Mouse (Mus musculus) lung, postnatal 0 days (tissue): ENCODE measurements at regions not wholly inside any gene's neighbourhood (a gene's known extent, or its start where the extent isn't known, plus 50 kb on each side); places are given as distances from the start of the nearest gene placed in this dataset.

Source experiments
- ATAC-seq: fragments of 200-750 bp; cut with Nextera tagmentation; 2 replicates; pipeline ENCODE4 v1.8.0; 2017; ENCODE audit warnings: moderate library complexity
- DNase-seq: peaks from one replicate; pipeline ENCODE4 v3.0.0-alpha.2; 2016; ENCODE audit warnings: low spot score
- H3K27ac ChIP-seq: fragments of 300-500 bp; sonication (generic); 2 replicates; pipeline ENCODE4 v1.5.1; 2014; ENCODE audit warnings: antibody characterized with exemption, mild to moderate bottlenecking, low read length, mixed read lengths
- H3K27me3 ChIP-seq: fragments of 300-500 bp; sonication (generic); replicated peaks from 2 replicates; pipeline ENCODE4 v1.6.1; 2014; ENCODE audit warnings: low read length, mixed read lengths; ENCODE audit not compliant: insufficient read depth
- H3K36me3 ChIP-seq: fragments of 300-500 bp; sonication (generic); 2 replicates; pipeline ENCODE4 v1.6.1; 2014; ENCODE audit warnings: low read length, mixed read lengths; ENCODE audit not compliant: insufficient read depth
- H3K4me1 ChIP-seq: fragments of 300-500 bp; sonication (generic); 2 replicates; pipeline ENCODE4 v1.6.1; 2014; ENCODE audit warnings: antibody characterized with exemption, low read depth, low read length, mixed read lengths; ENCODE audit not compliant: insufficient read depth
- H3K4me2 ChIP-seq: fragments of 300-500 bp; sonication (generic); replicated peaks from 2 replicates; pipeline ENCODE4 v1.6.1; 2014; ENCODE audit warnings: low read depth, mild to moderate bottlenecking, low read length, moderate library complexity, mixed read lengths
- H3K4me3 ChIP-seq: fragments of 300-500 bp; sonication (generic); 2 replicates; pipeline ENCODE4 v1.5.1; 2014; ENCODE audit warnings: low read depth, low read length
- H3K9ac ChIP-seq: fragments of 300-500 bp; sonication (generic); replicated peaks from 2 replicates; pipeline ENCODE4 v1.6.1; 2014; ENCODE audit warnings: low read depth, mild to moderate bottlenecking
- H3K9me3 ChIP-seq: fragments of 300-500 bp; sonication (generic); 2 replicates; pipeline ENCODE4 v1.6.1; 2016; ENCODE audit warnings: low read length, mixed read lengths
- CTCF ChIP-seq: IDR thresholded peaks from 2 replicates; pipeline ENCODE4 v1.5.1; 2016; ENCODE audit warnings: antibody characterized with exemption, mild to moderate bottlenecking
- EP300 ChIP-seq: IDR thresholded peaks from 2 replicates; pipeline ENCODE4 v1.6.1; 2016; ENCODE audit warnings: antibody characterized with exemption, mild to moderate bottlenecking, control low read depth
- WGBS: fragments of 180-500 bp; shearing (Covaris S2); extraction: QIAGEN DNeasy Blood & Tissue Kit; methylation state at CpG from one replicate; pipeline ENCODE4 v1.1.7; 2014; 5-methylcytosine and 5-hydroxymethylcytosine counted together

DNA sequence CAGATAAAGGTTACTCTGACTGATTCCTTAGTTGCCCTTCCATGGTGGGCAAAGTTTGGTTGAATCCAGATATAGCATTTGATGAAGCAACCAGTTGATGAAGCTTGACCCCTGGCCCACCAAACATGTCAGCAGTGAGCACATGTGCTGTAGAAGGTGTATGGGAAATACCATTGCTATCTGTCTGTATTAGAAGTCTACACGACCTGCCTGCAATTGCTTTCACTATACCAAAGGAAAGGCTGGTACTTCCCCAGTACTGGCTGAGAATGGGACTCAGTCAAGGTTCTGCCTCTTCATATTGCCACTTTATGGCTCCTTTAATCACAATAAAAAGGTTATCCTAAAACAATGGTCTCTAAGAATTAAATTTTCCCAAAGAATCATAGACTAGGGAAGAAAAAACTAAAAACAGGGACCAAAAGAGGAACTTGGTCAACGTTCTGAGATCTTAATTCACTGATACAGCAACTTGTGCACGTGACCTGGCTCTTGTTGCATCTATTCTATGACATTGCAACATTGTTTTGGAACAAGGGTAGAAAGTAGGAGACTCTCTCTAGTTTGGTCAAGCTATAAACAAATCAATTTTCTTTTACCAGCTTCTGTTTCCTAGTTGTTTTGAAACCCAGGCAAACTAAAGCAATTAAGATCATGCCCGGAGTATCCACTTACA, 284.0 kb downstream of the Rapgef2 start:
- Histone ChIP-seq H3K27ac (no peak overlapping the region), H3K4me1 (no peaks in the 10 kb centered on the region), H3K27me3 (no peaks in the 10 kb centered on the region), H3K9me3 (no peaks in the 10 kb centered on the region), H3K9ac (no peak overlapping the region), H3K4me2 (no peak overlapping the region), H3K36me3 (no peaks in the 10 kb centered on the region), H3K4me3 (no peak overlapping the region)
- no peak for DNase-seq
- TF ChIP-seq EP300 (no peak), CTCF (no peak)
- WGBS = 69% methylated on average over 4 of the region's 4 CpGs
- ATAC-seq = no peak

DNA sequence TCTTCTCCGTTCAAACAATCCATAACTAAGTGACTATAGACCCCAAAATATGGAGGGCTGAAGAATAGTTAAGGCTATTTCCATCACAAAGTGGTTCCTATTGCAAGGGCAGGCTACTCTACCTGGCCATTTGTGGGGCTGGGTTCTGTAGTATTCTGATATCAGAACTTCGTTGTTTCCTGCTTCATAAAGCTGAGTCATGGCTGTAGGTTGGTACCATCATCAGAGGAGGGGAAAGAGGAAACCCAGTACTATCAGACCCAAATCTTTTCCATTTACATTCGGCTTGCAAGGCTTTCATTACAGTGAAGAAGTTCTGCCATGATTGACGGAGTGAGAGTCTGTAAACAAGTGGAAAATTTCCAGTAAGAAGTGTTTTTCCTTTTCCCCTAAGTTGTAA, 284.6 kb downstream of the Rapgef2 start:
- ATAC-seq (no peak), DNase-seq (no peak)
- Histone ChIP-seq H3K4me1 (no peaks in the 10 kb centered on the region), H3K4me2 (no peak overlapping the region), H3K4me3 (no peak overlapping the region), H3K27me3 (no peaks in the 10 kb centered on the region), H3K9ac (no peak overlapping the region), H3K27ac (no peak overlapping the region), H3K36me3 (no peaks in the 10 kb centered on the region), H3K9me3 (no peaks in the 10 kb centered on the region)
- TF ChIP-seq EP300 (no peak), CTCF (no peak)
- WGBS = 72% methylated on average over 4 of the region's 4 CpGs

DNA sequence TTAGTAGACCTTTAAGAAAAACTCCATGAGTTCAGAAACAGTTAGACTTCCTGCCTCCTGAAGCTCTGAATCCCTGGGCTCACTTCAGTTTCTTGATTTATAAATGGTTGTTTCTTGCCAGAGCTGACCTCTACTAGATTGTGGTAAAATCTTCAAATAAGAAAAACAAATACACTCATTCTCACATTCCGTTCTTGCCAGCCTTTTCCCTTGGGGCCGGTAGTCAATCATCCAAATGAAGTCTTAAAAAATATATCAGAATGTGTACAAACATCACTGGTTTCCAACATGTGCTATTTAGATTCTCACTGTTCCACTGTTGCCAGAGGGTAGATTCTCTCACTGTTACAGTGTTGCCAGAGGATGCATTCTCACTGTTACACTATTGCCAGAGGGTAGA, 286.0 kb downstream of the Rapgef2 start:
- H3K9me3 ChIP-seq = no peaks in the 10 kb centered on the region
- no peak for TF ChIP-seq EP300
- no peak for TF ChIP-seq CTCF
- ATAC-seq (no peak), DNase-seq (no peak)
- H3K27me3 ChIP-seq = no peaks in the 10 kb centered on the region
- no peak overlapping the region for H3K9ac ChIP-seq
- WGBS = 41% methylated on average over 2 of the region's 2 CpGs
- H3K36me3 ChIP-seq = no peaks in the 10 kb centered on the region
- H3K4me2 ChIP-seq = no peak overlapping the region
- no peak overlapping the region for H3K4me3 ChIP-seq
- H3K4me1 ChIP-seq = no peaks in the 10 kb centered on the region
- no peak overlapping the region for H3K27ac ChIP-seq

DNA sequence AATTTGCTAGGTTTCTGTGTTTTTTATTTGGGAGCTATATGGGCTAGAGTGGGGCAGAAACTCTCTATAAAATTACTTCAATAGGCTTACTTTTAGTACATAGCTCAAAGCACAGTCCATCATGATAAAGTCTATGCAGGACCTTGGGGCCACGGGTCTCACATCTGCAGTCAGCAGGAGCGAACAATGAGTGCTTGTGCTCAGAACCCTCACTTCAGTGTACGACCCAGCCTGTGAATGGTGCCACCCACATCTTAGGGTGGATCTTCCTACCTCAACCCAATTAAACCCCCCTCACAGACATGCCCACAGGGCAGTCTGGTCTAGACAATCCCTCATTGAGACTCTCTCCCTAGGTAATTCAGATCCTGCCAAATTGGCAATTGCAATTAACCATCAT, 286.5 kb downstream of the Rapgef2 start:
- Histone ChIP-seq H3K4me2 (no peak overlapping the region), H3K27me3 (no peaks in the 10 kb centered on the region), H3K27ac (no peak overlapping the region), H3K9ac (no peak overlapping the region), H3K36me3 (no peaks in the 10 kb centered on the region), H3K4me1 (no peaks in the 10 kb centered on the region), H3K4me3 (no peak overlapping the region), H3K9me3 (no peaks in the 10 kb centered on the region)
- DNase-seq = no peak
- ATAC-seq = no peak
- 69% methylated on average over 3 of the region's 3 CpGs for WGBS
- TF ChIP-seq EP300 (no peak), CTCF (no peak)

DNA sequence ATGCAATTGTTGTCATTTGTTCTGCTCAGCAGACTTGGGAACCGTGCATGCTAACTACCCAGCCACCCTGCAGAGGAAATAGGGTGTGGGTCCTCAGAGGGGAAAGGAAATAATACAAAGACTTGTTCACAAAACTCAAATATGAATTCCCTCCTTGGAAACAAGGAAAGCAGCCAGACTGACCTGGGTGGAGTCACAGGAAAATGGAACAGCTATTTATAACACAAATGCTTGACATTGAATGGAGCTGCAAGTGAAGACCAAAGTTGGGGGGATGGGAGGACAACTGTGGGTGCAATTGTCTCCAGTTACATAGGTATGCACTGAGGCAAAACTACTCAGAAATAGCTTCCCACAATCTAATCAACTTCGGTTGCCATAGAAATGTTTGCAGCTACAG, 298.2 kb downstream of the Rapgef2 start:
- H3K9me3 ChIP-seq = no peaks in the 10 kb centered on the region
- DNase-seq (peak; percentile 31), ATAC-seq (peak; percentile 70)
- TF ChIP-seq EP300 = peak; percentile 88
- no peak for TF ChIP-seq CTCF
- H3K4me3 ChIP-seq = no peak overlapping the region
- 59% methylated on average over 2 of the region's 2 CpGs for WGBS
- no peaks in the 10 kb centered on the region for H3K36me3 ChIP-seq
- H3K4me1 ChIP-seq = no peaks in the 10 kb centered on the region
- H3K27ac ChIP-seq = no peak overlapping the region
- H3K4me2 ChIP-seq = no peak overlapping the region
- no peak overlapping the region for H3K9ac ChIP-seq
- H3K27me3 ChIP-seq = no peaks in the 10 kb centered on the region

DNA sequence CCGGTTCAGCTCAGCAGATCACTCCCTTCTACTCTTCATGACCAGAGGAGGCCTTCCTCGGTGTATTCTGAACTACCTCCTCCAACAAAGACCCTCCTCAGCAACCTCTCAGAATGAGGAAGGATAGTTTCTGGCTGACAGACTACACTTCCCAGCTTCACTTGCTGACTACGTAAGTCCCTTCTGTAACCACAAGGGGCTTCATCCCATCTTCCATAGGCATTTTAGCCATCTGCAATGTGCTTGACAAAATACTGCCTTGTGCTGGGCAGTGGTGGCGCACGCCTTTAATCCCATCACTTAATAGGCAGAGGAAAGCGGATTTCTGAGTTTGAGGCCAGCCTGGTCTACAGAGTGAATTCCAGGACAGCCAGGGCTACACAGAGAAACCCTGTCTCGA, 299.6 kb downstream of the Rapgef2 start:
- no peaks in the 10 kb centered on the region for H3K36me3 ChIP-seq
- H3K9ac ChIP-seq = no peak overlapping the region
- H3K9me3 ChIP-seq = no peaks in the 10 kb centered on the region
- H3K27ac ChIP-seq = no peak overlapping the region
- no peak for TF ChIP-seq EP300
- TF ChIP-seq CTCF = peak; percentile 38
- H3K4me1 ChIP-seq = no peaks in the 10 kb centered on the region
- H3K4me2 ChIP-seq = no peak overlapping the region
- 74% methylated on average over 7 of the region's 7 CpGs for whole genome bisulfite sequencing
- H3K4me3 ChIP-seq = no peak overlapping the region
- DNase-seq (no peak), ATAC-seq (no peak)
- H3K27me3 ChIP-seq = no peaks in the 10 kb centered on the region

DNA sequence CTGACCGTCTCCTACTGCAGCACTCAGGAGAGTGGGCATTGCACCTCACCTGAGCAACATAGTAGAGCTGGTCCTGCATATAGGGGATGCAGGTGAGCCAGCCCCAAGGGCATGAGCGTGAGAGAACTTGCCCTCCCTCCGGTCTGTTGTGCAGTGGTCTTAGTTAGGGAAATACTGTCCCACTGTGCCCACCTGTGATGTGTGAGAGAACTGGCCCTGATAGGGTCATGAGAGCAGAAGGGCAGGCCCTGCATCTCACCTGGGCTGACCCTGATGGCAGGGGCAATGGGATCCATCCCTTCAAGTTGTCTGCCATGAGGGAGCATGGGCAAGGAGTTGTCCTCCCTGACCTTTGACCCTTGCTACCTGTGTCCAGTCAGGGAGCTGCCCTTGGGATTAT, 305.3 kb downstream of the Rapgef2 start:
- Histone ChIP-seq H3K4me3 (no peak overlapping the region), H3K9ac (no peak overlapping the region), H3K9me3 (no peaks in the 10 kb centered on the region), H3K27ac (no peak overlapping the region), H3K27me3 (no peaks in the 10 kb centered on the region), H3K4me1 (no peaks in the 10 kb centered on the region), H3K36me3 (no peaks in the 10 kb centered on the region), H3K4me2 (no peak overlapping the region)
- DNase-seq (no peak), ATAC-seq (no peak)
- TF ChIP-seq EP300 (no peak), CTCF (no peak)
- 92% methylated on average over 3 of the region's 3 CpGs for whole genome bisulfite sequencing
